Mouse (Mus musculus): ENCODE data around the gene Gm21170. TPM values are rescaled to one million over a fixed set of nuclear protein-coding genes. Genes with fewer than 3 reads are reported as not detected.
"Not testable (repeated sequence)": the region's sequence is repeated elsewhere in the genome, so short reads cannot be mapped to it uniquely, and the experiment has no call there.

Gene Gm21170
- polyA plus RNA-seq (2016; fragmentation: Nextera tagmentation; extraction: Ambion mirVana): not detected in 2 replicates

DNA sequence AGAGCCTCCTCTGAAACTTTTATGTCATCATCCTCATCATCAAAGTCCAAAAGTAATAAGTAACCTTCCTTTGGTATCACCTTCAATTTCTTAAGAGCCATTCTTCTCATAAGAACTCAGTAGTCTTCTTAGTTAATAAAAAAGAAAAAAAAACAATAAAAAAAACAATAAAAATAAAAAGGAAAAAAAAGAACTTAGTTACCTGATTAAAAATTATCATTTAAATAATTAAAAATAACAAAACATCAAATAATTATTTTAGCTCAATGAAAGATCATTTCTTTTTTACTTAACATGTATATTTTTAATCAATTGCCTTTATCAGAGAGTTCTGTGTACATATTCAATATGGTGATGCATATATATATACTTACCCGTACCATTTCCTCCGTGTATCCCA lies at the start of gene Gm21170:
TSS of gene Gm21170 (minus strand) at position 101 of the 400 bp plus-strand sequence.
- H3K9ac ChIP-seq (replicated peaks); H3K9me3 ChIP-seq; H3K4me1 ChIP-seq (replicated peaks); H3K36me3 ChIP-seq; H3K4me2 ChIP-seq; H3K4me3 ChIP-seq (replicated peaks); H3K27me3 ChIP-seq; H3K27ac ChIP-seq; ATAC-seq (ENCODE audit: insufficient number of reproducible peaks, insufficient read depth, low FRiP score, low TSS enrichment, low read depth): not testable (repeated sequence)
- WGBS: no CpG with 5 or more reads among the region's 2 CpGs

Other genes with a start within 250 kb of the Gm21170 start
- gene Gm21256, start 240.1 kb downstream of the Gm21170 start, polyA plus RNA-seq (2016; fragmentation: Nextera tagmentation; extraction: Ambion mirVana): not detected in 2 replicates